Mouse (Mus musculus): ENCODE results near the gene Notch4. TPM values are rescaled to one million over a fixed set of nuclear protein-coding genes. Genes with fewer than 3 reads are reported as not detected.

Gene Notch4
- polyA plus RNA-seq, 1 experiment from 2014 or later = 13.1 TPM

- Histone ChIP-seq H3K4me1 (peaks cover 2% of the 10 kb centered on the region; the same call in 1 of the 2 replicates), H3K4me3 (no peak overlapping the region), H3K9ac (no peak overlapping the region), H3K27ac (no peak overlapping the region), H3K27me3 (no peaks in the 10 kb centered on the region), H3K4me2 (replicated peaks) (no peak overlapping the region), H3K9me3 (replicated peaks) (no peaks in the 10 kb centered on the region), H3K36me3 (no peaks in the 10 kb centered on the region)
- 84% methylated on average over 8 of the region's 8 CpGs for WGBS
- no peak for ATAC-seq (ENCODE audit: low FRiP score)
Observed at GRCm38 (mm10) chr17:34556406-34556805, 7.7 kb upstream of the Notch4 start.

GRCm38 (mm10) chr17:34557411-34557810 lies 6.7 kb upstream of the Notch4 start:
- Histone ChIP-seq H3K9ac (no peak overlapping the region), H3K27ac (no peak overlapping the region), H3K9me3 (replicated peaks) (no peaks in the 10 kb centered on the region), H3K4me2 (replicated peaks) (no peak overlapping the region), H3K4me1 (peaks cover 2% of the 10 kb centered on the region; the same call in 1 of the 2 replicates), H3K4me3 (no peak overlapping the region), H3K27me3 (no peaks in the 10 kb centered on the region), H3K36me3 (no peaks in the 10 kb centered on the region)
- 74% methylated on average over 11 of the region's 11 CpGs for WGBS
- ATAC-seq (ENCODE audit: low FRiP score) = no peak

- Histone ChIP-seq H3K9ac (no peak overlapping the region), H3K27ac (no peak overlapping the region), H3K27me3 (no peaks in the 10 kb centered on the region), H3K4me1 (peaks cover 4% of the 10 kb centered on the region), H3K4me2 (replicated peaks) (no peak overlapping the region), H3K36me3 (no peaks in the 10 kb centered on the region), H3K9me3 (replicated peaks) (no peaks in the 10 kb centered on the region), H3K4me3 (no peak overlapping the region)
- ATAC-seq (ENCODE audit: low FRiP score) = no peak
- 87% methylated on average over 7 of the region's 7 CpGs for WGBS
Observed at GRCm38 (mm10) chr17:34559116-34559515, 5.0 kb upstream of the Notch4 start.

- Histone ChIP-seq H3K27me3 (no peaks in the 10 kb centered on the region), H3K27ac (no peak overlapping the region), H3K4me3 (no peak overlapping the region), H3K9ac (no peak overlapping the region), H3K4me1 (peaks cover 12% of the 10 kb centered on the region), H3K36me3 (no peaks in the 10 kb centered on the region), H3K9me3 (replicated peaks) (no peaks in the 10 kb centered on the region), H3K4me2 (replicated peaks) (no peak overlapping the region)
- no peak for ATAC-seq (ENCODE audit: low FRiP score)
- 26% methylated on average over 15 of the region's 15 CpGs for WGBS
Observed at GRCm38 (mm10) chr17:34559895-34560294, 4.2 kb upstream of the Notch4 start.

GRCm38 (mm10) chr17:34560438-34560837 lies 3.6 kb upstream of the Notch4 start:
- H3K9me3 ChIP-seq (replicated peaks) = no peaks in the 10 kb centered on the region
- no peak overlapping the region for H3K4me2 ChIP-seq (replicated peaks)
- H3K36me3 ChIP-seq = no peaks in the 10 kb centered on the region
- H3K9ac ChIP-seq = no peak overlapping the region
- 0 out of 2 replicates have a peak, but pooled peaks cover 2% of the 10 kb centered on the region for H3K27me3 ChIP-seq
- H3K4me3 ChIP-seq = no peak overlapping the region
- no peak overlapping the region for H3K27ac ChIP-seq
- ATAC-seq (ENCODE audit: low FRiP score) = no peak
- WGBS = 90% methylated on average over 6 of the region's 6 CpGs
- H3K4me1 ChIP-seq = peaks cover 14% of the 10 kb centered on the region

GRCm38 (mm10) chr17:34561200-34561599 lies 2.9 kb upstream of the Notch4 start:
- H3K4me1 ChIP-seq = peaks cover 14% of the 10 kb centered on the region
- H3K9ac ChIP-seq = no peak overlapping the region
- H3K4me3 ChIP-seq = no peak overlapping the region
- ATAC-seq (ENCODE audit: low FRiP score) = no peak
- 49% methylated on average over 8 of the region's 8 CpGs for WGBS
- no peaks in the 10 kb centered on the region for H3K36me3 ChIP-seq
- no peaks in the 10 kb centered on the region for H3K9me3 ChIP-seq (replicated peaks)
- H3K4me2 ChIP-seq (replicated peaks) = 0 out of 2 replicates have a peak overlapping the region, but pooled peaks have one; percentile 3
- H3K27me3 ChIP-seq = 0 out of 2 replicates have a peak, but pooled peaks cover 3% of the 10 kb centered on the region
- H3K27ac ChIP-seq = peak overlapping the region; percentile 40; the same call in 1 of the 2 replicates

GRCm38 (mm10) chr17:34562595-34562994 lies 1.5 kb upstream of the Notch4 start:
- Histone ChIP-seq H3K27ac (no peak overlapping the region), H3K36me3 (no peaks in the 10 kb centered on the region), H3K4me1 (peaks cover 14% of the 10 kb centered on the region), H3K4me3 (no peak overlapping the region), H3K4me2 (replicated peaks) (no peak overlapping the region), H3K27me3 (0 out of 2 replicates have a peak, but pooled peaks cover 13% of the 10 kb centered on the region), H3K9me3 (replicated peaks) (no peaks in the 10 kb centered on the region), H3K9ac (no peak overlapping the region)
- ATAC-seq (ENCODE audit: low FRiP score) = no peak
- WGBS = 58% methylated on average over 3 of the region's 3 CpGs

GRCm38 (mm10) chr17:34563354-34563753 lies 714 bp upstream of the Notch4 start:
- peaks cover 14% of the 10 kb centered on the region for H3K4me1 ChIP-seq
- H3K4me3 ChIP-seq = no peak overlapping the region
- no peak overlapping the region for H3K27ac ChIP-seq
- H3K4me2 ChIP-seq (replicated peaks) = no peak overlapping the region
- ATAC-seq (ENCODE audit: low FRiP score) = no peak
- WGBS = 77% methylated on average over 11 of the region's 11 CpGs
- H3K27me3 ChIP-seq = 0 out of 2 replicates have a peak, but pooled peaks cover 13% of the 10 kb centered on the region
- H3K36me3 ChIP-seq = no peaks in the 10 kb centered on the region
- no peak overlapping the region for H3K9ac ChIP-seq
- H3K9me3 ChIP-seq (replicated peaks) = no peaks in the 10 kb centered on the region

- Histone ChIP-seq H3K9me3 (replicated peaks) (no peaks in the 10 kb centered on the region), H3K9ac (peak overlapping the region; percentile 8; the same call in 1 of the 2 replicates), H3K27me3 (0 out of 2 replicates have a peak, but pooled peaks cover 13% of the 10 kb centered on the region), H3K36me3 (no peaks in the 10 kb centered on the region), H3K4me2 (replicated peaks) (peak overlapping the region; percentile 17; the same call in 1 of the 2 replicates), H3K4me1 (peaks cover 14% of the 10 kb centered on the region), H3K4me3 (no peak overlapping the region), H3K27ac (no peak overlapping the region; the same call in 1 of the 2 replicates)
- ATAC-seq (ENCODE audit: low FRiP score) = no peak
- WGBS = 51% methylated on average over 3 of the region's 3 CpGs
Observed at GRCm38 (mm10) chr17:34564796-34565195, 728 bp downstream of the Notch4 start.

- no peaks in the 10 kb centered on the region for H3K9me3 ChIP-seq (replicated peaks)
- H3K27ac ChIP-seq = no peak overlapping the region
- H3K4me2 ChIP-seq (replicated peaks) = no peak overlapping the region
- H3K36me3 ChIP-seq = no peaks in the 10 kb centered on the region
- peaks cover 12% of the 10 kb centered on the region for H3K4me1 ChIP-seq
- 76% methylated on average over 9 of the region's 9 CpGs for whole genome bisulfite sequencing
- 0 out of 2 replicates have a peak, but pooled peaks cover 13% of the 10 kb centered on the region for H3K27me3 ChIP-seq
- H3K4me3 ChIP-seq = no peak overlapping the region
- no peak for ATAC-seq (ENCODE audit: low FRiP score)
- H3K9ac ChIP-seq = no peak overlapping the region
Observed at GRCm38 (mm10) chr17:34567311-34567710, 3.2 kb downstream of the Notch4 start.

- 77% methylated on average over 13 of the region's 13 CpGs for WGBS
- no peak overlapping the region for H3K27ac ChIP-seq
- H3K9ac ChIP-seq = no peak overlapping the region
Observed at GRCm38 (mm10) chr17:34568421-34568820, 4.4 kb downstream of the Notch4 start.

GRCm38 (mm10) chr17:34569919-34570318 lies 5.9 kb downstream of the Notch4 start:
- Histone ChIP-seq H3K27ac (no peak overlapping the region), H3K9ac (no peak overlapping the region), H3K4me1 (peaks cover 2% of the 10 kb centered on the region; the same call in 1 of the 2 replicates), H3K27me3 (0 out of 2 replicates have a peak, but pooled peaks cover 13% of the 10 kb centered on the region), H3K4me2 (replicated peaks) (no peak overlapping the region), H3K4me3 (no peak overlapping the region), H3K9me3 (replicated peaks) (no peaks in the 10 kb centered on the region), H3K36me3 (no peaks in the 10 kb centered on the region)
- ATAC-seq (ENCODE audit: low FRiP score) = no peak
- WGBS = 61% methylated on average over 4 of the region's 4 CpGs

More at GRCm38 (mm10) chr17:34568421-34568820, 4.4 kb downstream of the Notch4 start:
- no peak for ATAC-seq (ENCODE audit: low FRiP score)
- Histone ChIP-seq H3K4me2 (replicated peaks) (no peak overlapping the region), H3K36me3 (no peaks in the 10 kb centered on the region), H3K4me1 (peaks cover 12% of the 10 kb centered on the region), H3K27me3 (0 out of 2 replicates have a peak, but pooled peaks cover 13% of the 10 kb centered on the region), H3K4me3 (no peak overlapping the region), H3K9me3 (replicated peaks) (no peaks in the 10 kb centered on the region)

GRCm38 (mm10) chr17:34571875-34572274 lies 7.8 kb downstream of the Notch4 start:
- Histone ChIP-seq H3K4me1 (no peaks in the 10 kb centered on the region), H3K9ac (no peak overlapping the region), H3K27me3 (0 out of 2 replicates have a peak, but pooled peaks cover 6% of the 10 kb centered on the region), H3K27ac (no peak overlapping the region), H3K4me2 (replicated peaks) (no peak overlapping the region), H3K4me3 (no peak overlapping the region), H3K36me3 (no peaks in the 10 kb centered on the region), H3K9me3 (replicated peaks) (no peaks in the 10 kb centered on the region)
- WGBS = 15% methylated on average over 5 of the region's 5 CpGs
- ATAC-seq (ENCODE audit: low FRiP score) = no peak
